Mouse (Mus musculus) bone marrow, adult 2 months (tissue): Measurements from ENCODE around the gene Sec61a2.

Source experiments
- CTCF ChIP-seq: fragments of 200-500 bp; IDR thresholded peaks from 2 replicates; pipeline ENCODE4 v1.5.1; 2011; ENCODE audit warnings: low read length, control low read depth; ENCODE audit not compliant: control insufficient read depth, insufficient read depth
- POLR2A ChIP-seq: fragments of 200-500 bp; IDR thresholded peaks from 2 replicates; pipeline ENCODE4 v1.6.1; 2011; ENCODE audit warnings: low read depth, mild to moderate bottlenecking, control low read depth, low read length, borderline replicate concordance; ENCODE audit not compliant: control insufficient read depth

GRCm38 (mm10) chr2:5900145-5900544 lies 4.9 kb upstream of the Sec61a2 start:
- TF ChIP-seq POLR2A (no peak), CTCF (peak; percentile 65)
